Mouse (Mus musculus) midbrain, embryonic 16.5 days (tissue): ENCODE measurements around the gene Eif5. TPM values are rescaled to one million over a fixed set of nuclear protein-coding genes. Genes with fewer than 3 reads are reported as not detected.

Experiments used
- ATAC-seq: fragments of 200-750 bp; cut with Nextera tagmentation; 2 replicates; pipeline ENCODE4 v1.8.0; 2017; ENCODE audit warnings: moderate TSS enrichment
- H3K27ac ChIP-seq: fragments of 300-500 bp; sonication (generic); 2 replicates; pipeline ENCODE4 v1.5.1; 2014; ENCODE audit warnings: mild to moderate bottlenecking, low read length, mixed read lengths
- H3K27me3 ChIP-seq: fragments of 300-500 bp; sonication (generic); 2 replicates; pipeline ENCODE4 v1.6.1; 2014; ENCODE audit warnings: low read depth, low read length, mixed read lengths; ENCODE audit not compliant: control insufficient read depth, insufficient read depth
- H3K36me3 ChIP-seq: fragments of 300-500 bp; sonication (generic); 2 replicates; pipeline ENCODE4 v1.6.1; 2014; ENCODE audit warnings: mild to moderate bottlenecking, low read length, moderate library complexity, mixed read lengths; ENCODE audit not compliant: control insufficient read depth, insufficient read depth
- H3K4me1 ChIP-seq: fragments of 300-500 bp; sonication (generic); 2 replicates; pipeline ENCODE4 v1.6.1; 2014; ENCODE audit warnings: mild to moderate bottlenecking, low read length, mixed read lengths; ENCODE audit not compliant: control insufficient read depth, insufficient read depth
- H3K4me2 ChIP-seq: fragments of 300-500 bp; sonication (generic); 2 replicates; pipeline ENCODE4 v1.6.1; 2014; ENCODE audit warnings: mild to moderate bottlenecking, low read length, mixed read lengths
- H3K4me3 ChIP-seq: fragments of 300-500 bp; sonication (generic); 2 replicates; pipeline ENCODE4 v1.5.1; 2014; ENCODE audit warnings: low read depth, mild to moderate bottlenecking, low read length, moderate library complexity, mixed read lengths
- H3K9ac ChIP-seq: fragments of 300-500 bp; sonication (generic); 2 replicates; pipeline ENCODE4 v1.6.1; 2014; ENCODE audit warnings: low read depth, low read length, mixed read lengths
- H3K9me3 ChIP-seq: fragments of 300-500 bp; sonication (generic); replicated peaks from 2 replicates; pipeline ENCODE4 v1.6.1; 2014; ENCODE audit warnings: mild to moderate bottlenecking, low read length, mixed read lengths; ENCODE audit not compliant: control insufficient read depth, poor library complexity, severe bottlenecking
- WGBS: fragments of 180-500 bp; shearing (Covaris S2); extraction: QIAGEN DNeasy Blood & Tissue Kit; methylation state at CpG from one replicate; pipeline ENCODE4 v1.1.7; 2014; 5-methylcytosine and 5-hydroxymethylcytosine counted together
- polyA plus RNA-seq: library from polyadenylated mRNA; unstranded; fragments of >200 nt; fragmentation: Nextera tagmentation; extraction: Ambion mirVana; gene quantifications from 2 replicates; pipeline ENCODE4 v1.2.1, GENCODE M21; 2015

Gene Eif5
- 502 and 561 TPM in 2 replicates for polyA plus RNA-seq

DNA sequence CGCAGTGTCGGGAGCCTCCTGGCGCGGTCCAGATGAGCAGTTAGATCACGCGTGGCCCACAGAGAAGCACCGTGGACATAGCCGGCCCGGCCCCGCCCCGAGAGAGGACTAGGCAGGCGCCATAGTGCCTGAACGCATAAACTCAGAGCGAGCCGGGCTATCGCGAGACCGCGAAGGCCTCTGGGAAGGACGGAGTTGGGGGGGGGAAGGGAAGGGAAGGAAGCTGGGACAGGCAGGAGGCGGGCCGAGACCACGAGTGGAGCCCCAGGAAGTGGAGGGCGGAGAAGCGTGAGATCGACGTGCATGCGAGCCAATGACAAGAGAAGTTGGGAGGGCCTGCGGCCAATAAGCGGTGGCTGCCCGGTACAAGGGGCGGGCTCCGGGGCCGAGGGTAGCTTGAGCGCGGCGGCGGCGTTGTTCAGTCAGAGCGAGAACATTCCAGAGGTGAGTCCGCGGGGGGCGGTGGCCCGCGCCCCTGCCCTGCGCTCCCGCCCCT, at the start of gene Eif5:
Gene Eif5 (plus strand): TSS at position 221 of the 496 bp plus-strand sequence.
- ATAC-seq = peak; percentile 99
- H3K27ac ChIP-seq = peak within 1 kb of the TSS; percentile 99
- under 1% methylated on average over 40 of the region's 47 CpGs for WGBS

GRCm38 (mm10) chr12:111489261-111489865, 48.5 kb upstream of the Eif5 start:
- H3K36me3 ChIP-seq = no peaks in the 10 kb centered on the region
- H3K27me3 ChIP-seq = peaks cover 30% of the 10 kb centered on the region
- WGBS = 82% methylated on average over 11 of the region's 11 CpGs
- H3K9me3 ChIP-seq = no peaks in the 10 kb centered on the region
- H3K4me2 ChIP-seq = no peak overlapping the region
- peaks cover 3% of the 10 kb centered on the region; the same call in 1 of the 2 replicates for H3K4me1 ChIP-seq
- no peak overlapping the region for H3K4me3 ChIP-seq
- H3K27ac ChIP-seq = no peak overlapping the region
- H3K9ac ChIP-seq = no peak overlapping the region
- no peak for ATAC-seq

More for the DNA sequence above, at the start of gene Eif5:
- H3K36me3 ChIP-seq = peaks cover 20% of the 10 kb centered on the region
- H3K4me3 ChIP-seq = peak within 1 kb of the TSS; percentile 93
- no peaks in the 10 kb centered on the region for H3K27me3 ChIP-seq
- peak within 1 kb of the TSS; percentile 98 for H3K9ac ChIP-seq
- peaks cover 35% of the 10 kb centered on the region for H3K4me1 ChIP-seq
- peak within 1 kb of the TSS; percentile 90 for H3K4me2 ChIP-seq
- H3K9me3 ChIP-seq = no peaks in the 10 kb centered on the region

DNA sequence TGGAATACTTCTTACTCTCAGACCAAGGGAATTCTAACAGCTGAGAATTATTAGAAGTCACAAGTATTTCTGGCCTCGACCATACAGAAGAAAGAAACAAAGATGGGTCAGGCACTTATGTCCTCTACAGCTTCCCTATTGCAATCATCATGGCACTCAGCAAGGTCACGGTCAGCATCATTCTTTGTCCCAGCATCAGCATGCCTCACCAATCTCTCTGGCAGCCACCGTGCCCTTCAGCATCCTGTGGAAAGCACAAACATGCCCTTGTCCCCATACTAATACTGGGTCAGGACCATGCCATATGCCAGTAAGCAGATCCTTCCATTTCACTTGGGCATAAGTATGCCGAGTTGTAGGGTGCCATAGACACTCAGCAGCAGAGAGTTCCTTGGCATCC, 42.9 kb upstream of the Eif5 start:
- no peak for ATAC-seq
- H3K4me1 ChIP-seq = no peaks in the 10 kb centered on the region
- no peaks in the 10 kb centered on the region for H3K9me3 ChIP-seq
- no peak overlapping the region for H3K9ac ChIP-seq
- WGBS = 75% methylated on average over 4 of the region's 4 CpGs
- H3K4me2 ChIP-seq = no peak overlapping the region
- H3K27ac ChIP-seq = no peak overlapping the region
- no peaks in the 10 kb centered on the region for H3K36me3 ChIP-seq
- no peak overlapping the region for H3K4me3 ChIP-seq
- no peaks in the 10 kb centered on the region for H3K27me3 ChIP-seq

DNA sequence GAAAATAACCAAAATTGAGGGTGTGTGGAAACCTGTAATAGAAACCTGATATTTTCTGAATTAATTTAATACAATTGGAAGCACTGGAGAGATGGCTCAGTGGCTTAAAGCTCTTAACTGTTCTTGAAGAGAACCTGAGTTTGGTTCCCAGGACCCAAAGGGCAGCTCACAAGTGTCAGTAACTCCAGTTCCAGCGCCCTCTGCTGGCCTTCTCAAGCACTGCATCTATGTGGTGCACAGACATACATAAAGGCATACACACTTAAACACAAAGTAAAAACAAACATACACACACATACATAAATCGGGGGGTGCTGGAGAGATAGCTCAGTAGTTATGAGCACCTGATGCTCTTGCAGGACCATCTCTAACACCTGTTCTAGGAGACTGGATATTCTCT, 40.7 kb upstream of the Eif5 start:
- H3K9ac ChIP-seq = no peak overlapping the region
- H3K4me1 ChIP-seq = peaks cover 2% of the 10 kb centered on the region; the same call in 1 of the 2 replicates
- no peaks in the 10 kb centered on the region for H3K36me3 ChIP-seq
- ATAC-seq = no peak
- H3K4me3 ChIP-seq = no peak overlapping the region
- H3K27me3 ChIP-seq = no peaks in the 10 kb centered on the region
- H3K27ac ChIP-seq = no peak overlapping the region
- WGBS = 53% methylated on average over 2 of the region's 2 CpGs
- no peak overlapping the region for H3K4me2 ChIP-seq
- H3K9me3 ChIP-seq = no peaks in the 10 kb centered on the region

DNA sequence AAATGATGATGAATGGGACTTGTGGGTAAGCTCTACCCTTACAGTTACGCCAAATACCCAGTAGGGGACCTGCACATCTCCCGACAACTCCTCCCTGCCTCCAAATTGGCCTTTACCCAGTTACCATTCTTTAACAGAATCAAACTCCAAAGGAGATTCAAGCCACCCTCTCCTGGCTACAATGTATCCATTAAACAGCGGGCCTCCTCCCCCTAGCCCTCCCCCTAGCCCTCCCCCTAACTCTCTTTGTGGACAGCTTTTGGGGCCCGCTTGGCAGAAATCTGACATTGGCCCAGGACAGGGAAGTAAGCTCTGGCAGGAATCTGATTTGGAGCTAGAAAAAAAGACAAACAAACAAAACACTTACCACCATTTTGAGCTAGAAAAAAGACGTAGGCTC, 38.2 kb upstream of the Eif5 start:
- WGBS = 56% methylated on average over 5 of the region's 5 CpGs
- H3K27ac ChIP-seq = no peak overlapping the region; the same call in 1 of the 2 replicates
- peaks cover 2% of the 10 kb centered on the region; the same call in 1 of the 2 replicates for H3K4me1 ChIP-seq
- peak; percentile 58; the same call in 1 of the 2 replicates for ATAC-seq
- no peaks in the 10 kb centered on the region for H3K36me3 ChIP-seq
- H3K4me2 ChIP-seq = no peak overlapping the region
- no peaks in the 10 kb centered on the region for H3K9me3 ChIP-seq
- no peak overlapping the region for H3K4me3 ChIP-seq
- H3K9ac ChIP-seq = no peak overlapping the region
- H3K27me3 ChIP-seq = no peaks in the 10 kb centered on the region

DNA sequence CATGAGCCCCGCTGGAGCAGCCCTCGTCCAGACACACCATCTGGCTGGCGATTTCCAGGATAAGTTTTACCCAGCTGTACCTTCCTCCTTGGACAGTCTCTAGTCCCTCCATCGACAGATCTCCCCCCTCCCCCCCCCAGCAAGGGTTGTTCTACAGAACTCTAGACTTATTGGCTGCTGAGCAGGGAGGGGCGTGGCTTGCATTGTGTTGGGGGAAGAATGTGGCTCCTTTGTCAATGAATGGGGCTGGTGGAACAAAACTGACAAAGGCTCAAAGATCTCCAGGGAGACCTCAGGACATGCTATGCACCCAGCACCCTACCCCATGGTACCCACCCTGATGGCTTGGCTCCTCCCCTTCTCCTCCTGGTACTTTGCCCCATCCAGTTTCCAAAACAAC, 37.1 kb upstream of the Eif5 start:
- Histone ChIP-seq H3K9me3 (no peaks in the 10 kb centered on the region), H3K4me1 (peaks cover 2% of the 10 kb centered on the region; the same call in 1 of the 2 replicates), H3K27ac (peak overlapping the region; percentile 60), H3K4me2 (peak overlapping the region; percentile 15; the same call in 1 of the 2 replicates), H3K4me3 (no peak overlapping the region), H3K27me3 (no peaks in the 10 kb centered on the region), H3K9ac (no peak overlapping the region), H3K36me3 (no peaks in the 10 kb centered on the region)
- WGBS = 9% methylated on average over 5 of the region's 5 CpGs
- ATAC-seq = peak; percentile 37; the same call in 1 of the 2 replicates

DNA sequence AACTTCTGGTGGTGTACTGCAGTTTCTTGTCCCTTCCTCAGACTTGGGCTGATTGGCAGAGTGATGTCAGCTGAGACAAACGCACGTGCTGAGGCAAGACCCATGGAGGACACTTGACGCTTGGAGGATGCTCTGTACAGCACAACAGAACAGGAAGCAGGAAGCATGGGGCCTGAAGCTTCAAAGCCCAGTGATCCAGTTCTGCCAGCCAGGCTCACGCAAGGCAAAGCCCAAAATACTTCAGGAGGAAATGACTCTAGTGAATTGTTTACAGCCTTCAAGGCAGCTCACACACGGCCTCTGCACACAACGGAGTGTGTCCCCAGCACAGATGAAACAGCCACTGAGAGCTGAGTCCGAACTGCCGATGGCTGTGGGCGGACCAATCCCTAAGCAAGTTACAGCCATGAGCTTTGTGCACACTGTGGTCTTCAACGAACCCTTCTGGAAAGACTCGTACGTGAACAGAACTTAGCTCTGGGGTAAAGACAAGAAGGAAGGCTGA, 34.7 kb upstream of the Eif5 start:
- Histone ChIP-seq H3K36me3 (no peaks in the 10 kb centered on the region), H3K4me1 (peaks cover 2% of the 10 kb centered on the region; the same call in 1 of the 2 replicates), H3K4me2 (no peak overlapping the region), H3K9me3 (no peaks in the 10 kb centered on the region), H3K9ac (no peak overlapping the region), H3K27ac (no peak overlapping the region), H3K4me3 (no peak overlapping the region), H3K27me3 (no peaks in the 10 kb centered on the region)
- no peak for ATAC-seq
- 90% methylated on average over 12 of the region's 12 CpGs for WGBS

DNA sequence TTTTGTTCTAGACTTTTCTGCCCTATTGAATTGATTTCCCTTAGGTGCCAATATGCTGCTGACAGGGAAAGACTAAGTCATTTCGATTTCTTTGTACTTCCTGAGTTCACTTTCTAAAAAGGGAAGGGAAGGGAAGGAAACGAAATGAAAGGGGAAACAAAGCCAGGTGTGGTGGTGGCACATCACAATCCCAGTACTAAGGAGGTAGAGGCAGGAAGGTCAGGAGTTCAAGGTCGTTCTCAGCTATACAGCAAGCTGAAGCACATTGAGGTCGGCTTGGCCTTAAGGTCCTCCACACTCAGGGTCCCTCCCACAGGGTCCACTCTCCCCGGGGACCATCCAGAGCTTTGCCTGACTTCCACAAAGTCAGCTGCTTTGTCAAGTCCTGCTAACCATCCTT, 34.2 kb upstream of the Eif5 start:
- Histone ChIP-seq H3K4me3 (no peak overlapping the region), H3K9ac (no peak overlapping the region), H3K4me1 (peaks cover 2% of the 10 kb centered on the region; the same call in 1 of the 2 replicates), H3K27me3 (no peaks in the 10 kb centered on the region), H3K27ac (no peak overlapping the region), H3K36me3 (no peaks in the 10 kb centered on the region), H3K9me3 (no peaks in the 10 kb centered on the region), H3K4me2 (no peak overlapping the region; the same call in 1 of the 2 replicates)
- ATAC-seq = no peak
- WGBS = 80% methylated on average over 5 of the region's 5 CpGs

GRCm38 (mm10) chr12:111504904-111505303, 32.9 kb upstream of the Eif5 start:
- Histone ChIP-seq H3K9ac (peak overlapping the region; percentile 47; the same call in 1 of the 2 replicates), H3K4me1 (peaks cover 2% of the 10 kb centered on the region; the same call in 1 of the 2 replicates), H3K27ac (no peak overlapping the region), H3K27me3 (no peaks in the 10 kb centered on the region), H3K9me3 (no peaks in the 10 kb centered on the region), H3K36me3 (no peaks in the 10 kb centered on the region), H3K4me3 (peak overlapping the region; percentile 36), H3K4me2 (peak overlapping the region; percentile 53)
- ATAC-seq = peak; percentile 90
- WGBS = 3% methylated on average over 12 of the region's 12 CpGs
